Mouse (Mus musculus): ENCODE measurements around the gene P2ry10b. TPM values are rescaled to one million over a fixed set of nuclear protein-coding genes. Genes with fewer than 3 reads are reported as not detected.

The P2ry10b gene
- polyA plus RNA-seq, 1 experiment from 2014 or later, result 0.51 TPM

- Histone ChIP-seq H3K4me3 (ENCODE audit: low read length) (no peak overlapping the region), H3K4me2 (ENCODE audit: low read depth, low read length) (no peak overlapping the region), H3K36me3 (ENCODE audit: control insufficient read depth, insufficient read depth, low read length) (no peaks in the 10 kb centered on the region), H3K4me1 (ENCODE audit: control insufficient read depth, insufficient read depth, low read length) (no peaks in the 10 kb centered on the region), H3K9ac (ENCODE audit: low read depth, low read length) (no peak overlapping the region), H3K27me3 (replicated peaks; ENCODE audit: control insufficient read depth, insufficient read depth, low read length) (no peaks in the 10 kb centered on the region), H3K9me3 (ENCODE audit: control insufficient read depth, low read length) (no peaks in the 10 kb centered on the region), H3K27ac (ENCODE audit: low read length) (no peak overlapping the region)
- ATAC-seq, result no peak
These were observed 11.8 kb downstream of the P2ry10b start for GRCm38 (mm10) chrX:107160496-107160895.

- Histone ChIP-seq H3K36me3 (ENCODE audit: control insufficient read depth, insufficient read depth, low read length) (no peaks in the 10 kb centered on the region), H3K4me2 (ENCODE audit: low read depth, low read length) (no peak overlapping the region), H3K27me3 (replicated peaks; ENCODE audit: control insufficient read depth, insufficient read depth, low read length) (no peaks in the 10 kb centered on the region), H3K9me3 (ENCODE audit: control insufficient read depth, low read length) (no peaks in the 10 kb centered on the region), H3K27ac (ENCODE audit: low read length) (no peak overlapping the region), H3K4me1 (ENCODE audit: control insufficient read depth, insufficient read depth, low read length) (no peaks in the 10 kb centered on the region), H3K9ac (ENCODE audit: low read depth, low read length) (no peak overlapping the region), H3K4me3 (ENCODE audit: low read length) (no peak overlapping the region)
- no peak for ATAC-seq
- WGBS, result 20% methylated on average over 1 of the region's 1 CpGs
These were observed 19.6 kb downstream of the P2ry10b start for GRCm38 (mm10) chrX:107168281-107168680.

GRCm38 (mm10) chrX:107169128-107169527 lies 20.4 kb downstream of the P2ry10b start:
- peak; percentile 70 for ATAC-seq
- no peaks in the 10 kb centered on the region for H3K27me3 ChIP-seq (replicated peaks; ENCODE audit: control insufficient read depth, insufficient read depth, low read length)
- H3K4me3 ChIP-seq (ENCODE audit: low read length), result no peak overlapping the region
- H3K4me2 ChIP-seq (ENCODE audit: low read depth, low read length), result no peak overlapping the region
- H3K36me3 ChIP-seq (ENCODE audit: control insufficient read depth, insufficient read depth, low read length), result no peaks in the 10 kb centered on the region
- no peaks in the 10 kb centered on the region for H3K4me1 ChIP-seq (ENCODE audit: control insufficient read depth, insufficient read depth, low read length)
- no peaks in the 10 kb centered on the region for H3K9me3 ChIP-seq (ENCODE audit: control insufficient read depth, low read length)
- no peak overlapping the region for H3K27ac ChIP-seq (ENCODE audit: low read length)
- H3K9ac ChIP-seq (ENCODE audit: low read depth, low read length), result no peak overlapping the region

- WGBS, result 60% methylated on average over 1 of the region's 1 CpGs
- Histone ChIP-seq H3K9ac (ENCODE audit: low read depth, low read length) (no peak overlapping the region), H3K4me1 (ENCODE audit: control insufficient read depth, insufficient read depth, low read length) (no peaks in the 10 kb centered on the region), H3K27me3 (replicated peaks; ENCODE audit: control insufficient read depth, insufficient read depth, low read length) (no peaks in the 10 kb centered on the region), H3K4me2 (ENCODE audit: low read depth, low read length) (no peak overlapping the region), H3K36me3 (ENCODE audit: control insufficient read depth, insufficient read depth, low read length) (no peaks in the 10 kb centered on the region), H3K27ac (ENCODE audit: low read length) (no peak overlapping the region), H3K4me3 (ENCODE audit: low read length) (no peak overlapping the region), H3K9me3 (ENCODE audit: control insufficient read depth, low read length) (no peaks in the 10 kb centered on the region)
- no peak for ATAC-seq
These were observed 30.0 kb downstream of the P2ry10b start for GRCm38 (mm10) chrX:107178742-107179141.

- H3K36me3 ChIP-seq (ENCODE audit: control insufficient read depth, insufficient read depth, low read length), result no peaks in the 10 kb centered on the region
- no peak overlapping the region for H3K4me3 ChIP-seq (ENCODE audit: low read length)
- H3K27ac ChIP-seq (ENCODE audit: low read length), result no peak overlapping the region
- no peak overlapping the region for H3K9ac ChIP-seq (ENCODE audit: low read depth, low read length)
- no peak for ATAC-seq
- 90% methylated on average over 2 of the region's 2 CpGs for WGBS
- H3K9me3 ChIP-seq (ENCODE audit: control insufficient read depth, low read length), result no peaks in the 10 kb centered on the region
- no peaks in the 10 kb centered on the region for H3K4me1 ChIP-seq (ENCODE audit: control insufficient read depth, insufficient read depth, low read length)
- no peak overlapping the region for H3K4me2 ChIP-seq (ENCODE audit: low read depth, low read length)
- H3K27me3 ChIP-seq (replicated peaks; ENCODE audit: control insufficient read depth, insufficient read depth, low read length), result no peaks in the 10 kb centered on the region
These were observed 68.9 kb downstream of the P2ry10b start for GRCm38 (mm10) chrX:107217577-107218090.

Other genes starting within 250 kb of the P2ry10b start
- 7.7 and 8.1 TPM in 2 replicates for gene Lpar4, start 228.3 kb upstream of the P2ry10b start, polyA plus RNA-seq (2015; fragmentation: Nextera tagmentation; extraction: Ambion mirVana)
- 0.16 TPM in 1 of 2 replicates, not detected in the other for gene P2ry10, start 60.4 kb upstream of the P2ry10b start, polyA plus RNA-seq (2015; fragmentation: Nextera tagmentation; extraction: Ambion mirVana)
- 0.04 and 0.11 TPM in 2 replicates for gene Gpr174, start 107.0 kb downstream of the P2ry10b start, polyA plus RNA-seq (2015; fragmentation: Nextera tagmentation; extraction: Ambion mirVana)